Mouse (Mus musculus) embryo, embryonic 11.5 days (tissue): ENCODE results near the gene Gsk3a.

Experiments used
- DNase-seq: peaks from one replicate; pipeline ENCODE4 v3.0.0-alpha.2; 2012; ENCODE audit warnings: low read depth, low spot score

The Gsk3a gene

GRCm38 (mm10) chr7:25222275-25222967 lies 15.2 kb downstream of the Gsk3a start:
- DNase-seq = no peak

- DNase-seq = peak; percentile 98
Observed at GRCm38 (mm10) chr7:25221102-25221883, 16.4 kb downstream of the Gsk3a start, which contains the start of gene Zfp526. Gene Zfp526 (plus strand): TSS chr7:25221425.

- DNase-seq = no peak
Observed at GRCm38 (mm10) chr7:25220457-25221101, 17.1 kb downstream of the Gsk3a start, which contains the start of gene Dedd2. Gene Dedd2 (minus strand): TSS chr7:25220615.

GRCm38 (mm10) chr7:25219756-25220456 lies 17.7 kb downstream of the Gsk3a start:
- peak; percentile 92 for DNase-seq

GRCm38 (mm10) chr7:25219416-25219750 lies 18.3 kb downstream of the Gsk3a start:
- DNase-seq = no peak

GRCm38 (mm10) chr7:25218705-25219415 lies 18.8 kb downstream of the Gsk3a start:
- DNase-seq = peak; percentile 62

GRCm38 (mm10) chr7:25217653-25218395 lies 19.8 kb downstream of the Gsk3a start:
- no peak for DNase-seq

GRCm38 (mm10) chr7:25214172-25214571 lies 23.5 kb downstream of the Gsk3a start:
- no peak for DNase-seq

- DNase-seq = no peak
Observed at GRCm38 (mm10) chr7:25213099-25213498, 24.6 kb downstream of the Gsk3a start.

- DNase-seq = no peak
Observed at GRCm38 (mm10) chr7:25210482-25210881, 27.2 kb downstream of the Gsk3a start.

GRCm38 (mm10) chr7:25209161-25209622 lies 28.5 kb downstream of the Gsk3a start:
- no peak for DNase-seq

- no peak for DNase-seq
Observed at GRCm38 (mm10) chr7:25206094-25206830, 31.4 kb downstream of the Gsk3a start.

GRCm38 (mm10) chr7:25205355-25206093 lies 32.1 kb downstream of the Gsk3a start:
- no peak for DNase-seq

- no peak for DNase-seq
Observed at GRCm38 (mm10) chr7:25203624-25204023, 34.0 kb downstream of the Gsk3a start.

GRCm38 (mm10) chr7:25197384-25198018 lies 40.1 kb downstream of the Gsk3a start:
- DNase-seq = no peak

GRCm38 (mm10) chr7:25196107-25196506 lies 41.5 kb downstream of the Gsk3a start:
- no peak for DNase-seq

- no peak for DNase-seq
Observed at GRCm38 (mm10) chr7:25195148-25195547, 42.5 kb downstream of the Gsk3a start.

- no peak for DNase-seq
Observed at GRCm38 (mm10) chr7:25192110-25192509, 45.5 kb downstream of the Gsk3a start.
